Mouse (Mus musculus) Patski (cell line): ENCODE data around the gene Rtn2. TPM values are rescaled to one million over a fixed set of nuclear protein-coding genes. Genes with fewer than 3 reads are reported as not detected.

Source experiments
- ATAC-seq: fragments of 100-300 bp; one replicate; pipeline ENCODE4 v1.8.0; 2021
- CTCF ChIA-PET: fragments of 350-600 bp; sonication (Branson Sonifier 250); formaldehyde crosslinking; loops from one replicate; lab custom pipeline; 2022; ENCODE audit warnings: inconsistent platforms; lab: Charles Lee
- POLR2A ChIA-PET: fragments of 350-600 bp; sonication (Branson Sonifier 250); formaldehyde crosslinking; loops from one replicate; lab custom pipeline; 2022; ENCODE audit warnings: antibody characterized with exemption, inconsistent platforms; lab: Charles Lee
- DNase-seq: peaks from one replicate; pipeline ENCODE4 v3.0.0-alpha.2; 2011; ENCODE audit warnings: low read depth, low spot score
- H3K27me3 ChIP-seq: fragments of 371-371 bp; one replicate; pipeline ENCODE4 v1.5.1; 2021
- CTCF ChIP-seq: fragments of 100-300 bp; IDR thresholded peaks from one replicate; pipeline ENCODE4 v1.5.1; 2021
- in situ Hi-C: fragments of 300-500 bp; cut with MboI; formaldehyde crosslinking; loops from 3 replicates; pipeline ENCODE4 v1.11.1; 2018; ENCODE audit warnings: low pct_unique_long_range_greater_than_20kb, mixed read lengths
- polyA plus RNA-seq: library from polyadenylated mRNA; unstranded; gene quantifications from one replicate; pipeline ENCODE4 v1.2.3, GENCODE M21; 2021

Gene Rtn2
- polyA plus RNA-seq, 1 experiment from 2014 or later: 4.0 TPM

- ChIA-PET CTCF (interaction anchor here (1.8 kb wide), 1 partner anchor 29 kb away, joined by 4 read pairs; no protein-coding TSS in a partner anchor), POLR2A (no interaction called here)
- H3K27me3 ChIP-seq: no peaks in the 10 kb centered on the region
- TF ChIP-seq CTCF: no peak
- in situ Hi-C loops: no loop called here
- DNase-seq (no peak), ATAC-seq (no peak)
Measured at GRCm38 (mm10) chr7:19314033-19314432, 31.6 kb downstream of the Rtn2 start.

- TF ChIP-seq CTCF: no peak
- ATAC-seq (peak; percentile 23), DNase-seq (no peak)
- CTCF ChIA-PET: interaction anchor here (1.0 to 2.7 kb wide), 3 partner anchors 12 to 27 kb away, joined by 3 to 14 read pairs (median 11); partner anchors contain the start of gene Ercc1
- in situ Hi-C loops: no loop called here
- H3K27me3 ChIP-seq: no peaks in the 10 kb centered on the region
- POLR2A ChIA-PET: interaction anchor here (0.8 kb wide), 1 partner anchor 10 kb away, joined by 3 read pairs; no protein-coding TSS in a partner anchor
Measured at GRCm38 (mm10) chr7:19316451-19317161, 34.2 kb downstream of the Rtn2 start.

DNA sequence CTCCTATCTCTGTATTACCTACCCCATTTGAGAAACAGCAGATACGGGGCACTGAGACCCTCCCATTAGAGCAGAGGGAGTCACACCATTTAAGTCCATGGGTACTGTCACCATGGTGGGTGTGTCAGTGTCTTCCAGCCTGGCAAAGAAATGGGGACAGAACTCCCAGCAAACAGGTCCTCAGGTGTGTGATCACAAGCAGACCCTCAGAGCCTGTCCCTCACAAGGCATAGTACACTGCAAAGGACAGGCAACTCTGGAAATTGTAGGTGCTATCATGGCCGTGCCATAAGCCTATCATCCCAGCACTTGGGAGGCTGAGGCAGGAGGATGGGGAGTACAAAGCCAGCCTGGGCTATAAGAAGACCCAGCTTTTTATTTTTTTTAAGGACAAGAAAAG is 35.8 kb downstream of the Rtn2 start:
- no peaks in the 10 kb centered on the region for H3K27me3 ChIP-seq
- CTCF ChIA-PET: interaction anchor here (1.0 to 2.7 kb wide), 2 partner anchors 18 to 25 kb away, joined by 3 to 14 read pairs; partner anchors contain the start of gene Ercc1
- POLR2A ChIA-PET: no interaction called here
- in situ Hi-C loops: no loop called here
- ATAC-seq (no peak), DNase-seq (no peak)
- TF ChIP-seq CTCF: no peak

GRCm38 (mm10) chr7:19318676-19319075 is 36.3 kb downstream of the Rtn2 start:
- ChIA-PET CTCF (interaction anchor here (1.0 to 2.7 kb wide), 2 partner anchors 18 to 25 kb away, joined by 3 to 14 read pairs; partner anchors contain the start of gene Ercc1), POLR2A (no interaction called here)
- in situ Hi-C loops: no loop called here
- no peak for DNase-seq
- H3K27me3 ChIP-seq: no peaks in the 10 kb centered on the region
- no peak for TF ChIP-seq CTCF
- ATAC-seq: no peak

DNA sequence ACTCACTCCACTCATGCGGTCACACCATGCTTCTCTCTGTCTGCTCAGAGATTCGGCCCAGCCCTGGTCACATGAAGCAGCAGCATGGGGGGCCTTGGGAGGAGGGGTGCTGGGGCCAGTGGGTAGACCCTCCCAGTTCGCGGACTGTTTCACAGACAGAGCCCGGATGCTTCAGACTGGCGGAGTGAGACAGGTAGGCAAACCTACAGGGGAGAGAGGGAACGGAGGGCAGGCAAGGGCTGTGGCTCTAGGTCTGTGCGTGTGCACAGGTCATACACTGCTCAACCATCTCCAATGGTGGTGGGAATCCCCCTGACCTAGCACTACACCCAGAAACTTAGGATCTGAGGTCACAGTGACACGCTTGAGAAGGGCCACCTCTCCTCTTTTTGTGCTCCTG is 37.0 kb downstream of the Rtn2 start:
- DNase-seq: no peak
- no peaks in the 10 kb centered on the region for H3K27me3 ChIP-seq
- POLR2A ChIA-PET: no interaction called here
- no peak for TF ChIP-seq CTCF
- CTCF ChIA-PET: interaction anchor here (2.7 kb wide), 1 partner anchor 24 kb away, joined by 14 read pairs; the partner anchor contains the start of gene Ercc1
- peak; percentile 10 for ATAC-seq
- in situ Hi-C loops: no loop called here

GRCm38 (mm10) chr7:19319906-19320305 is 37.5 kb downstream of the Rtn2 start:
- TF ChIP-seq CTCF: no peak
- in situ Hi-C loops: no loop called here
- no peak for DNase-seq
- ChIA-PET POLR2A (no interaction called here), CTCF (no interaction called here)
- no peaks in the 10 kb centered on the region for H3K27me3 ChIP-seq
- ATAC-seq: peak; percentile 81

- no peak for TF ChIP-seq CTCF
- DNase-seq (no peak), ATAC-seq (no peak)
- ChIA-PET CTCF (no interaction called here), POLR2A (no interaction called here)
- H3K27me3 ChIP-seq: no peaks in the 10 kb centered on the region
- in situ Hi-C loops: no loop called here
Measured at GRCm38 (mm10) chr7:19320637-19321036, 38.2 kb downstream of the Rtn2 start.

DNA sequence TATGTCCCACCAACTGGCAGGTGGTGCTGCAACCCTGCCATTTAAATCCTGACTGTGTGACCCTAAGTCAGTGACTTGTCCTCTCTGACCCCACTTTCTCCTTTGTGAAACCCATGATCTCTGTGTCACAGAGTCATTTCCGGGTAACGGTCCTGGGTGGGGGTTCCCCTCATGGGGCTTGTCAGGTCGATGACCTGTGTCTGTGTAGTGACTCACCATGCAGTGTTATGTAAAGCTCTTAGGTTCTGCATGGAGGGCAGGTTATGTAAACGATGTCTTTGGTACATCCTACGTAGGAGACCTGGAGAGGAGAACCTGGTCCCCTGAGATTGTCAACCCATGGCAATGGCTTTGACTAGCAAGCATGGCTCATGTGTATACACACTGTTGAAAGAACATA is 39.0 kb downstream of the Rtn2 start:
- ATAC-seq: no peak
- in situ Hi-C loops: no loop called here
- H3K27me3 ChIP-seq: no peaks in the 10 kb centered on the region
- TF ChIP-seq CTCF: no peak
- DNase-seq: no peak
- ChIA-PET POLR2A (no interaction called here), CTCF (interaction anchor here (2.5 kb wide), 1 partner anchor 21 kb away, joined by 8 read pairs; no protein-coding TSS in a partner anchor)

DNA sequence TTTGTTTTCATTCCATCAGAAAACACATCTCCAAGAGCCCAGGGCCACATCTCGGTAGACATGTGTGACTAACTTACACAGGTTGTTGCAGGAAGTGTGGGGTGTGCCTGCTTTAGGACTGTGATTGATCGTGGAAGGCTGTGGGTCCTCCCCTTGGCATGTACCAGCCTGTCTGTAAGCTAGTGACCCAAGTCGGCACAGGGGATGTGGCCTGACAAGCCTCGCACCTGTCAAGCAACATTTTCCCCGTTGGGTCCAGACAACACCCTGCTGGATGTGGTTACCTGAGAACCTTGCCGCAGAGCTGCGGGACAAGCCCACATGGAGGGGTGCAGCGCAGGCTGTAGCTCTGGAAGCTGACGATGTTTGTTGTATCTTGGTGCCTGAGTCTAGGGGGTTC is 40.1 kb downstream of the Rtn2 start:
- ChIA-PET POLR2A (no interaction called here), CTCF (interaction anchor here (2.5 kb wide), 1 partner anchor 20 kb away, joined by 8 read pairs; no protein-coding TSS in a partner anchor)
- TF ChIP-seq CTCF: no peak
- no peak for ATAC-seq
- DNase-seq: no peak
- H3K27me3 ChIP-seq: no peaks in the 10 kb centered on the region
- in situ Hi-C loops: no loop called here

GRCm38 (mm10) chr7:19324221-19324620 is 41.8 kb downstream of the Rtn2 start:
- CTCF ChIA-PET: no interaction called here
- ATAC-seq (no peak), DNase-seq (no peak)
- in situ Hi-C loops: no loop called here
- no peak for TF ChIP-seq CTCF
- POLR2A ChIA-PET: no interaction called here
- no peaks in the 10 kb centered on the region for H3K27me3 ChIP-seq
